Mouse (Mus musculus) CH12.LX (cell line): ENCODE data around the gene Spn. TPM values are rescaled to one million over a fixed set of nuclear protein-coding genes. Genes with fewer than 3 reads are reported as not detected.

Experiments
- DNase-seq: peaks from one replicate; pipeline ENCODE4 v3.0.0-alpha.2; 2013; ENCODE audit errors: extremely low read depth
- H3K27ac ChIP-seq: 2 replicates; pipeline ENCODE4 v1.5.1; 2012; ENCODE audit warnings: low read depth, mild to moderate bottlenecking, control low read depth, moderate library complexity; ENCODE audit not compliant: insufficient read depth
- H3K27me3 ChIP-seq: replicated peaks from 2 replicates; pipeline ENCODE3; 2012; ENCODE audit warnings: inconsistent platforms
- H3K36me3 ChIP-seq, 2 experiments: replicated peaks in 1 of 2; 2 replicates each; pipeline versions ENCODE3 to v1.6.1; 2012; ENCODE audit warnings: inconsistent platforms in 1 of 2, low read length in 1 of 2, mild to moderate bottlenecking in 1 of 2, mixed read lengths in 1 of 2, moderate library complexity in 1 of 2; ENCODE audit not compliant: control insufficient read depth in 1 of 2, insufficient read depth in 1 of 2
- H3K4me1 ChIP-seq, 2 experiments: 2 replicates each; pipeline ENCODE4 v1.6.1; 2012; ENCODE audit warnings: inconsistent platforms in 1 of 2, moderate library complexity in 1 of 2; ENCODE audit not compliant: insufficient read depth in 2 of 2, control insufficient read depth in 1 of 2
- H3K4me2 ChIP-seq: 2 replicates; pipeline ENCODE4 v1.6.1; 2012; ENCODE audit warnings: low read depth, mild to moderate bottlenecking, control low read depth; ENCODE audit not compliant: poor library complexity, insufficient read depth, severe bottlenecking
- H3K4me3 ChIP-seq, 3 experiments: fragments of 150-350 bp in 1 of 3; sonication (generic) in 1 of 3; replicated peaks in 1 of 3; 2 replicates each; pipeline versions ENCODE3 to v1.5.1; 2011 to 2012; ENCODE audit warnings: low read depth in 2 of 3, low read length in 2 of 3, mild to moderate bottlenecking in 2 of 3, moderate library complexity in 2 of 3, control low read depth in 1 of 3, improper control_type of control experiment in 1 of 3, inconsistent platforms in 1 of 3, mixed read lengths in 1 of 3; ENCODE audit not compliant: poor library complexity in 1 of 3
- H3K79me2 ChIP-seq: replicated peaks from 2 replicates; pipeline ENCODE4 v1.6.1; 2012; ENCODE audit warnings: mild to moderate bottlenecking, moderate library complexity; ENCODE audit not compliant: control insufficient read depth, poor library complexity, insufficient read depth, severe bottlenecking; ENCODE audit errors: extremely low read depth
- H3K9ac ChIP-seq: 2 replicates; pipeline ENCODE4 v1.6.1; 2012; ENCODE audit warnings: low read depth, mild to moderate bottlenecking, control low read depth, moderate library complexity; ENCODE audit not compliant: insufficient read depth
- H3K9me3 ChIP-seq: replicated peaks from 2 replicates; pipeline ENCODE3; 2012; ENCODE audit warnings: low read length, inconsistent platforms, mixed read lengths
- EP300 ChIP-seq: IDR thresholded peaks from 2 replicates; pipeline ENCODE4 v1.6.1; 2011; ENCODE audit warnings: low read length, improper control_type of control experiment
- GABPA ChIP-seq: IDR thresholded peaks from 2 replicates; pipeline ENCODE4 v1.6.1; 2012; ENCODE audit warnings: low read depth, low read length, improper control_type of control experiment, inconsistent platforms; ENCODE audit not compliant: insufficient replicate concordance
- IRF4 ChIP-seq: IDR thresholded peaks from 2 replicates; pipeline ENCODE4 v1.6.1; 2014; ENCODE audit warnings: low read depth, mild to moderate bottlenecking, inconsistent platforms, low read length, improper control_type of control experiment
- KAT2A ChIP-seq: IDR thresholded peaks from 2 replicates; pipeline ENCODE4 v1.6.1; 2012; ENCODE audit warnings: low read length, improper control_type of control experiment, inconsistent platforms; ENCODE audit not compliant: insufficient replicate concordance
- MEF2A ChIP-seq: IDR thresholded peaks from 2 replicates; pipeline ENCODE4 v1.6.1; 2014; ENCODE audit warnings: low read depth, mild to moderate bottlenecking, inconsistent platforms, low read length, improper control_type of control experiment, borderline replicate concordance
- MXI1 ChIP-seq: IDR thresholded peaks from 2 replicates; pipeline ENCODE4 v1.6.1; 2011; ENCODE audit warnings: mild to moderate bottlenecking, low read depth, low read length, improper control_type of control experiment
- SMC3 ChIP-seq: IDR thresholded peaks from 2 replicates; pipeline ENCODE4 v1.6.1; 2011; ENCODE audit warnings: low read depth, low read length, improper control_type of control experiment
- USF1 ChIP-seq: IDR thresholded peaks from 2 replicates; pipeline ENCODE4 v1.6.1; 2014; ENCODE audit warnings: low read depth, mild to moderate bottlenecking, inconsistent platforms, low read length, improper control_type of control experiment
- ZC3H11A ChIP-seq: IDR thresholded peaks from 2 replicates; pipeline ENCODE4 v1.6.1; 2012; ENCODE audit warnings: low read depth, mild to moderate bottlenecking, inconsistent platforms, low read length, improper control_type of control experiment
- ZNF384 ChIP-seq: IDR thresholded peaks from 2 replicates; pipeline ENCODE4 v1.6.1; 2012; ENCODE audit warnings: low read depth, low read length, improper control_type of control experiment, inconsistent platforms
- dilution Hi-C: fragments of 300-500 bp; cut with MboI; formaldehyde crosslinking; loops from 2 replicates; pipeline ENCODE4 v1.14.3; 2020; ENCODE audit warnings: low sequenced_read_pairs; ENCODE audit not compliant: extremely low pct_unique_long_range_greater_than_20kb, extremely low pct_ligation_motif_present
- in situ Hi-C: fragments of 300-500 bp; cut with MboI; formaldehyde crosslinking; loops from 3 replicates; pipeline ENCODE4 v1.14.3; 2019; ENCODE audit warnings: low sequenced_read_pairs, low pct_ligation_motif_present, low pct_unique_long_range_greater_than_20kb, mixed read lengths
- polyA plus RNA-seq: library from polyadenylated mRNA; unstranded; fragments of >175 nt; gene quantifications from 2 replicates; pipeline ENCODE4 v1.2.1, GENCODE M21; 2012; ENCODE audit warnings: low read depth; ENCODE audit not compliant: insufficient read length
- total RNA-seq, 2 experiments: library from RNA; depleted of rRNA; stranded (reverse); fragments of 300-350 nt in 1 of 2; fragments of >200 nt in 1 of 2; gene quantifications; 2 replicates each; pipeline ENCODE4 v1.2.3; 2012 to 2014

The Spn gene
- total and polyA plus RNA-seq, 3 experiments, result 2.4 to 16.3 (median 3.3) TPM

DNA sequence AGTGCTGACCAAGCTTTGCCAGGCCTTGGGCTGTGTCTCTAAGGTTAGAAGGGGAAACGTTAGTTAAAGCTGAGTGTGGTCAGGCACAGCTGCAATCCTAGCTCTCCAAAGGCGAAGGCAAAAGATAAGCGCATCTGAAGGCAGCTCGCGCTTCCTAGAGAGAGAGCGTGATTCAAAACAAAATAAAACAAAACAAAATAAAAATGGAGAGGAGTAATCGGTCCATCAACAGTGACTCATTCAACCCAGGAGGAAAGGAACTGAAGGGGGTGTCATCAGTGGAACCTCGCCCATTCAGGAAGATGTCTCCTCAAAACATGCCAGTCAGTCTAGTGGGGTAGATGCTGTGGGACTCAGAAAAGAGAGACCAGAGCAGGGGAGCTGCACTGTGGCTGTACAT lies 55.4 kb downstream of the Spn start:
- peaks cover 0 to 7% of the 10 kb centered on the region in 2 experiments for H3K36me3 ChIP-seq
- DNase-seq, result no peak
- no peaks in the 10 kb centered on the region for H3K79me2 ChIP-seq
- in situ Hi-C loops, result no loop called here
- H3K4me2 ChIP-seq, result no peak overlapping the region
- no peak overlapping the region for H3K27ac ChIP-seq
- H3K4me1 ChIP-seq, result peaks cover 14 to 48% of the 10 kb centered on the region in 2 experiments
- H3K27me3 ChIP-seq, result no peaks in the 10 kb centered on the region
- no peak overlapping the region for H3K4me3 ChIP-seq
- H3K9ac ChIP-seq, result no peak overlapping the region
- H3K9me3 ChIP-seq, result no peaks in the 10 kb centered on the region
- TF ChIP-seq SMC3, result no peak
- TF ChIP-seq USF1, result no peak
- TF ChIP-seq GABPA, result no peak
- no peak for TF ChIP-seq MEF2A
- TF ChIP-seq ZC3H11A, result no peak
- no peak for TF ChIP-seq MXI1
- TF ChIP-seq IRF4, result no peak
- TF ChIP-seq KAT2A, result no peak
- TF ChIP-seq ZNF384, result no peak
- no peak for TF ChIP-seq EP300
- dilution Hi-C loops, result no loop called here

Other genes starting within 250 kb of the Spn start
Only the 20 nearest of the 28 such genes appear.
- gene Cdiptos, start 161.7 kb downstream of the Spn start, total RNA-seq (2012; rRNA removed), result 0.46 and 0.47 TPM in 2 replicates
- gene Cdiptos, start 161.7 kb downstream of the Spn start, total RNA-seq (2014; rRNA removed), result not detected in 2 replicates
- 0.31 and 0.97 TPM in 2 replicates for gene Cdiptos, start 161.7 kb downstream of the Spn start, polyA plus RNA-seq
- 42.1 and 52.1 TPM in 2 replicates for gene Mvp, start 123.2 kb downstream of the Spn start, total RNA-seq (2012; rRNA removed)
- gene Mvp, start 123.2 kb downstream of the Spn start, total RNA-seq (2014; rRNA removed), result 33.3 and 35.5 TPM in 2 replicates
- 53.7 and 63.5 TPM in 2 replicates for gene Mvp, start 123.2 kb downstream of the Spn start, polyA plus RNA-seq
- 0.25 and 0.30 TPM in 2 replicates for gene Pagr1b, start 121.3 kb downstream of the Spn start, total RNA-seq (2012; rRNA removed)
- gene Pagr1b, start 121.3 kb downstream of the Spn start, total RNA-seq (2014; rRNA removed), result not detected in 2 replicates
- 2.8 and 6.6 TPM in 2 replicates for gene Pagr1b, start 121.3 kb downstream of the Spn start, polyA plus RNA-seq
- 56.9 and 60.0 TPM in 2 replicates for gene Pagr1a, start 120.5 kb downstream of the Spn start, total RNA-seq (2012; rRNA removed)
- 12.0 and 24.9 TPM in 2 replicates for gene Pagr1a, start 120.5 kb downstream of the Spn start, total RNA-seq (2014; rRNA removed)
- 69.4 and 71.3 TPM in 2 replicates for gene Pagr1a, start 120.5 kb downstream of the Spn start, polyA plus RNA-seq
- 13.2 and 16.0 TPM in 2 replicates for gene Gm42742, start 116.7 kb downstream of the Spn start, total RNA-seq (2012; rRNA removed)
- 37.1 and 45.1 TPM in 2 replicates for gene Gm42742, start 116.7 kb downstream of the Spn start, total RNA-seq (2014; rRNA removed)
- 6.1 and 14.9 TPM in 2 replicates for gene Gm42742, start 116.7 kb downstream of the Spn start, polyA plus RNA-seq
- not detected in 2 replicates for gene Prrt2, start 116.6 kb downstream of the Spn start, total RNA-seq (2012; rRNA removed)
- 0.09 TPM in 1 of 2 replicates, not detected in the other for gene Prrt2, start 116.6 kb downstream of the Spn start, total RNA-seq (2014; rRNA removed)
- gene Prrt2, start 116.6 kb downstream of the Spn start, polyA plus RNA-seq, result 1.2 TPM in 2 replicates
- 87.0 and 112 TPM in 2 replicates for gene Maz, start 110.8 kb downstream of the Spn start, total RNA-seq (2012; rRNA removed)
- gene Maz, start 110.8 kb downstream of the Spn start, total RNA-seq (2014; rRNA removed), result 84.5 and 91.2 TPM in 2 replicates
- gene Maz, start 110.8 kb downstream of the Spn start, polyA plus RNA-seq, result 219 and 241 TPM in 2 replicates
- gene Kif22, start 95.4 kb downstream of the Spn start, total RNA-seq (2012; rRNA removed), result 54.2 and 63.9 TPM in 2 replicates
- gene Kif22, start 95.4 kb downstream of the Spn start, total RNA-seq (2014; rRNA removed), result 58.1 and 65.0 TPM in 2 replicates
- gene Kif22, start 95.4 kb downstream of the Spn start, polyA plus RNA-seq, result 81.4 and 86.2 TPM in 2 replicates
- gene Zg16, start 50.5 kb downstream of the Spn start, total RNA-seq (2012; rRNA removed), result not detected in 2 replicates
- not detected in 2 replicates for gene Zg16, start 50.5 kb downstream of the Spn start, total RNA-seq (2014; rRNA removed)
- not detected in 2 replicates for gene Zg16, start 50.5 kb downstream of the Spn start, polyA plus RNA-seq
- gene AI467606, start 46.5 kb downstream of the Spn start, total RNA-seq (2012; rRNA removed), result 15.7 and 19.0 TPM in 2 replicates
- gene AI467606, start 46.5 kb downstream of the Spn start, total RNA-seq (2014; rRNA removed), result 18.6 and 26.4 TPM in 2 replicates
- 18.3 and 20.5 TPM in 2 replicates for gene AI467606, start 46.5 kb downstream of the Spn start, polyA plus RNA-seq
- 0.21 and 0.30 TPM in 2 replicates for gene Qprt, start 15.6 kb downstream of the Spn start, total RNA-seq (2012; rRNA removed)
- gene Qprt, start 15.6 kb downstream of the Spn start, total RNA-seq (2014; rRNA removed), result 0.15 TPM in 1 of 2 replicates, not detected in the other
- gene Qprt, start 15.6 kb downstream of the Spn start, polyA plus RNA-seq, result 0.14 TPM in 1 of 2 replicates, not detected in the other
- gene Cd2bp2, start 58.2 kb upstream of the Spn start, total RNA-seq (2012; rRNA removed), result 66.8 and 78.5 TPM in 2 replicates
- 62.4 and 63.3 TPM in 2 replicates for gene Cd2bp2, start 58.2 kb upstream of the Spn start, total RNA-seq (2014; rRNA removed)
- 57.4 and 72.8 TPM in 2 replicates for gene Cd2bp2, start 58.2 kb upstream of the Spn start, polyA plus RNA-seq
- 25.9 and 28.0 TPM in 2 replicates for gene Tbc1d10b, start 70.6 kb upstream of the Spn start, total RNA-seq (2012; rRNA removed)
- 17.9 and 18.2 TPM in 2 replicates for gene Tbc1d10b, start 70.6 kb upstream of the Spn start, total RNA-seq (2014; rRNA removed)
- 25.6 and 26.6 TPM in 2 replicates for gene Tbc1d10b, start 70.6 kb upstream of the Spn start, polyA plus RNA-seq
- gene Mylpf, start 71.1 kb upstream of the Spn start, total RNA-seq (2012; rRNA removed), result 3.0 and 4.2 TPM in 2 replicates
- gene Mylpf, start 71.1 kb upstream of the Spn start, total RNA-seq (2014; rRNA removed), result 0.49 and 3.2 TPM in 2 replicates
- 4.1 and 5.2 TPM in 2 replicates for gene Mylpf, start 71.1 kb upstream of the Spn start, polyA plus RNA-seq
- 17.4 and 18.8 TPM in 2 replicates for gene Zfp553, start 95.2 kb upstream of the Spn start, total RNA-seq (2012; rRNA removed)
- gene Zfp553, start 95.2 kb upstream of the Spn start, total RNA-seq (2014; rRNA removed), result 8.6 and 9.8 TPM in 2 replicates
- 15.0 and 15.2 TPM in 2 replicates for gene Zfp553, start 95.2 kb upstream of the Spn start, polyA plus RNA-seq
- 73.8 and 92.3 TPM in 2 replicates for gene Sept1, start 95.3 kb upstream of the Spn start, total RNA-seq (2012; rRNA removed)
- gene Sept1, start 95.3 kb upstream of the Spn start, total RNA-seq (2014; rRNA removed), result 42.1 and 42.7 TPM in 2 replicates
- gene Sept1, start 95.3 kb upstream of the Spn start, polyA plus RNA-seq, result 147 and 171 TPM in 2 replicates
- gene Zfp771, start 106.5 kb upstream of the Spn start, total RNA-seq (2012; rRNA removed), result 26.5 and 29.8 TPM in 2 replicates
- gene Zfp771, start 106.5 kb upstream of the Spn start, total RNA-seq (2014; rRNA removed), result 23.9 and 27.0 TPM in 2 replicates
- 34.7 and 35.5 TPM in 2 replicates for gene Zfp771, start 106.5 kb upstream of the Spn start, polyA plus RNA-seq
- gene Dctpp1, start 122.9 kb upstream of the Spn start, total RNA-seq (2012; rRNA removed), result 296 and 352 TPM in 2 replicates
- gene Dctpp1, start 122.9 kb upstream of the Spn start, total RNA-seq (2014; rRNA removed), result 197 and 221 TPM in 2 replicates
- 197 and 210 TPM in 2 replicates for gene Dctpp1, start 122.9 kb upstream of the Spn start, polyA plus RNA-seq
- gene Sephs2, start 136.2 kb upstream of the Spn start, total RNA-seq (2012; rRNA removed), result 209 and 215 TPM in 2 replicates
- 203 and 223 TPM in 2 replicates for gene Sephs2, start 136.2 kb upstream of the Spn start, total RNA-seq (2014; rRNA removed)
- 158 and 159 TPM in 2 replicates for gene Sephs2, start 136.2 kb upstream of the Spn start, polyA plus RNA-seq
- gene Itgal, start 158.4 kb upstream of the Spn start, total RNA-seq (2012; rRNA removed), result 49.1 and 69.0 TPM in 2 replicates
- gene Itgal, start 158.4 kb upstream of the Spn start, total RNA-seq (2014; rRNA removed), result 36.7 and 43.9 TPM in 2 replicates
- 164 and 177 TPM in 2 replicates for gene Itgal, start 158.4 kb upstream of the Spn start, polyA plus RNA-seq